ENCODE assay signal across 8 mouse cellular contexts in the genomic region with DNA sequence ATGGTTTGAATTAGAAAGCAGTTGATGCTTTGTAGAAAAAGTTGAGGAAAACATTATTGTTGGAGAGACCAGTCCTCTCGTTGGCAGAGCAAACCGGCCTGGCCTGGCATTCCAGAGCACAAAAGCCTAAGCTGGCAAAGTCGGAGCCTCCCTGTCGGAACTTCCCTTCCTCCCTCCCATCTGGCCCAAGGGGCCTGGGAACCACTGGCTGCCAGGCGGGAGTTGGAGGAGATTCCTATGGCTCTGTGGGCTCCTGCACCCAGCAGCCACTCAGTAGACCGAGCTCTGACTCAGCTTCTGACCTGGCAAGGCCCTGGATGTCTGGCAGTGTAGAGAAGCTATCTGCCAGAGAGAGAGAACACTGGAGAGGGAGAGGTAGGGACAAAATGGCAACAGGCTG. TPM values are rescaled to one million over a fixed set of nuclear protein-coding genes. Genes with fewer than 3 reads are reported as not detected.
DNase-seq lines count a peak whose midpoint lies in the region; ATAC-seq lines count a peak whose summit lies in the region.
"Had no signal": no experiment of that assay in that cellular context is flagged by ENCODE, and none has a peak within 500 bp of the region (broad histone marks: within the 10 kb centered on the region; RNA-seq: fewer than 3 reads in every experiment).

No protein-coding gene starts in this region.

- no peaks in the 10 kb centered on the region; the same call in 1 of the 2 replicates for H3K27me3 ChIP-seq in intestine, embryonic 15.5 days (replicated peaks)
- H3K27me3 ChIP-seq in midbrain, embryonic 10.5 days (ENCODE audit: low read depth, poor library complexity, severe bottlenecking), result peaks cover 17% of the 10 kb centered on the region; the same call in 1 of the 2 replicates

- H3K4me1 ChIP-seq in intestine, embryonic 15.5 days (replicated peaks), result peaks cover 3% of the 10 kb centered on the region; the same call in 1 of the 2 replicates
- H3K4me1 ChIP-seq in midbrain, embryonic 10.5 days, result peaks cover 7% of the 10 kb centered on the region

- no peak overlapping the region for H3K4me3 ChIP-seq in intestine, embryonic 15.5 days (replicated peaks)
- H3K4me3 ChIP-seq in midbrain, embryonic 10.5 days, result no peak overlapping the region

- no peaks in the 10 kb centered on the region for H3K36me3 ChIP-seq in intestine, embryonic 15.5 days
- no peaks in the 10 kb centered on the region for H3K36me3 ChIP-seq in midbrain, embryonic 10.5 days

- no peaks in the 10 kb centered on the region for H3K9me3 ChIP-seq in intestine, embryonic 15.5 days
- no peaks in the 10 kb centered on the region for H3K9me3 ChIP-seq in midbrain, embryonic 10.5 days (replicated peaks)

- H3K4me2 ChIP-seq in intestine, embryonic 15.5 days (replicated peaks), result no peak overlapping the region

- no peak overlapping the region for H3K27ac ChIP-seq in intestine, embryonic 15.5 days
- no peak overlapping the region for H3K27ac ChIP-seq in midbrain, embryonic 10.5 days (replicated peaks)

- peak; percentile 43 for DNase-seq in ovary, postnatal 36 days (ENCODE audit: low spot score)
- DNase-seq in ovary, postnatal 10 days (ENCODE audit: low spot score), result no peak
- peak; percentile 43 to 50 for DNase-seq in cerebellum, postnatal 14 days
- DNase-seq in heart, postnatal 4 days, result peak; percentile 58
- DNase-seq in midbrain, embryonic 10.5 days (ENCODE audit: low spot score), result no peak

- WGBS in intestine, embryonic 15.5 days, result 82% methylated on average over 6 of the region's 6 CpGs
- WGBS in midbrain, embryonic 10.5 days, result 78% methylated on average over 6 of the region's 6 CpGs

- no peak overlapping the region for H3K9ac ChIP-seq in intestine, embryonic 15.5 days

- no peak for ATAC-seq in intestine, embryonic 15.5 days
- no peak for ATAC-seq in megakaryocyte-erythroid progenitor cell, adult 5-6 weeks (replicated peaks; ENCODE audit: low FRiP score, low TSS enrichment, poor library complexity, severe bottlenecking)
- ATAC-seq: forebrain, embryonic 16.5 days had no signal

RNA-seq across cellular contexts. Expression of a gene that starts 34.3 kb away (rescaled TPM):
- 1 to 10 TPM; 1.8 to 2.0 TPM for total RNA-seq in heart, postnatal 4 days (2021)
- 0.62 and 0.92 TPM in 2 replicates for polyA plus RNA-seq in intestine, embryonic 15.5 days (2015; fragmentation: Nextera tagmentation; extraction: Ambion mirVana)
- total RNA-seq in megakaryocyte-erythroid progenitor cell, adult 5-6 weeks (2014; fragmentation: Nextera tagmentation), result not detected in 2 replicates
- 0.30 and 0.33 TPM in 2 replicates for total RNA-seq in megakaryocyte-erythroid progenitor cell, adult 5-6 weeks (2017)
- polyA plus RNA-seq in midbrain, embryonic 10.5 days (2016; fragmentation: Nextera tagmentation; extraction: Ambion mirVana), result 0.21 TPM in 1 of 2 replicates, not detected in the other

RNA-seq across cellular contexts. Expression of a gene that starts 55.4 kb away (rescaled TPM):
- total RNA-seq in heart, postnatal 4 days (2021), result under 1 TPM in 1 of 2 experiments, not detected in 1; 0.14 TPM
- 0.20 and 0.26 TPM in 2 replicates for polyA plus RNA-seq in intestine, embryonic 15.5 days (2015; fragmentation: Nextera tagmentation; extraction: Ambion mirVana)
- 3.3 and 5.6 TPM in 2 replicates for total RNA-seq in megakaryocyte-erythroid progenitor cell, adult 5-6 weeks (2014; fragmentation: Nextera tagmentation)
- total RNA-seq in megakaryocyte-erythroid progenitor cell, adult 5-6 weeks (2017), result 5.3 and 7.2 TPM in 2 replicates
- polyA plus RNA-seq in midbrain, embryonic 10.5 days (2016; fragmentation: Nextera tagmentation; extraction: Ambion mirVana), result 0.05 TPM in 1 of 2 replicates, not detected in the other
- polyA plus RNA-seq: forebrain, embryonic 16.5 days had no signal

Comparison
In these comparisons a context has a peak if more than half of its experiments do, and no peak if none do; other contexts are left out.
1. DNase-seq: peak in ovary, postnatal 36 days (single experiment), cerebellum, postnatal 14 days (2 of 2) and heart, postnatal 4 days (single experiment); none in ovary, postnatal 10 days (single experiment) and midbrain, embryonic 10.5 days (single experiment).